Comparison of ENCODE assay signal across 25 mouse cellular contexts in genomic region chrX:136216303-136216702, GRCm38 (mm10). TPM values are rescaled to one million over a fixed set of nuclear protein-coding genes. Genes with fewer than 3 reads are reported as not detected.
A peak's percentile ranks its signal among the peaks of the same experiment; 100 is the strongest.
DNase-seq lines count a peak whose midpoint lies in the region; ATAC-seq and TF ChIP-seq lines count a peak whose summit lies in the region.
"Had no signal": no experiment of that assay in that cellular context is flagged by ENCODE, and none has a peak within 500 bp of the region (broad histone marks: within the 10 kb centered on the region; RNA-seq: fewer than 3 reads in every experiment).

No protein-coding gene starts in this region.

- no peaks in the 10 kb centered on the region for H3K36me3 ChIP-seq in heart, embryonic 13.5 days
- no peaks in the 10 kb centered on the region for H3K36me3 ChIP-seq in lung, embryonic 14.5 days (ENCODE audit: insufficient read depth)
- no peaks in the 10 kb centered on the region for H3K36me3 ChIP-seq in myocyte (ENCODE audit: control insufficient read depth, insufficient read depth)
- H3K36me3 ChIP-seq: embryonic facial prominence, embryonic 12.5 days; intestine, embryonic 15.5 days; kidney, embryonic 15.5 days had no signal

- no peak for DNase-seq in frontal cortex, postnatal 36 days (ENCODE audit: low spot score in 2 of 2)
- DNase-seq in heart, postnatal 25 days (ENCODE audit: low spot score), result no peak
- DNase-seq in lung, embryonic 14.5 days, result peak; percentile 5
- DNase-seq in lung, postnatal 36 days, result no peak
- DNase-seq: adrenal gland, postnatal 14 days; cerebellum, adult 2 months; cerebellum, postnatal 10 days; embryo, embryonic 11 days; gastrocnemius, postnatal 14 days; kidney, adult 18-20 months had no signal

- H3K4me1 ChIP-seq in heart, embryonic 13.5 days, result no peaks in the 10 kb centered on the region
- H3K4me1 ChIP-seq in lung, embryonic 14.5 days (ENCODE audit: insufficient read depth), result no peaks in the 10 kb centered on the region
- H3K4me1 ChIP-seq: embryonic facial prominence, embryonic 12.5 days; forebrain, embryonic 13.5 days; intestine, embryonic 15.5 days; kidney, embryonic 15.5 days had no signal

- H3K27ac ChIP-seq in heart, embryonic 13.5 days (replicated peaks), result peak overlapping the region; percentile 73
- no peak overlapping the region for H3K27ac ChIP-seq in lung, embryonic 14.5 days (ENCODE audit: low read depth)
- H3K27ac ChIP-seq: embryonic facial prominence, embryonic 12.5 days; forebrain, embryonic 13.5 days; hindbrain, embryonic 10.5 days; hindbrain, embryonic 14.5 days; intestine, embryonic 15.5 days; kidney, embryonic 15.5 days had no signal

- no peak for TF ChIP-seq CTCF in lung, embryonic 14.5 days (IDR thresholded peaks at IDR 0.05; ENCODE audit: low read depth)

- H3K27me3 ChIP-seq in heart, embryonic 13.5 days (replicated peaks), result no peaks in the 10 kb centered on the region
- no peaks in the 10 kb centered on the region for H3K27me3 ChIP-seq in lung, embryonic 14.5 days (ENCODE audit: insufficient read depth, low read length)
- no peaks in the 10 kb centered on the region for H3K27me3 ChIP-seq in myocyte (ENCODE audit: control insufficient read depth, insufficient read depth, insufficient read length)
- H3K27me3 ChIP-seq: CH12.LX; embryonic facial prominence, embryonic 12.5 days; forebrain, embryonic 13.5 days; intestine, embryonic 15.5 days had no signal

- WGBS in heart, embryonic 13.5 days, result 32% methylated on average over 1 of the region's 1 CpGs
- 43% methylated on average over 1 of the region's 1 CpGs for WGBS in lung, embryonic 14.5 days

- H3K79me2 ChIP-seq in myocyte (ENCODE audit: control insufficient read depth, insufficient read depth), result no peaks in the 10 kb centered on the region

- no peak overlapping the region for H3K9ac ChIP-seq in heart, embryonic 13.5 days
- no peak overlapping the region for H3K9ac ChIP-seq in lung, embryonic 14.5 days
- H3K9ac ChIP-seq: embryonic facial prominence, embryonic 12.5 days; forebrain, embryonic 13.5 days; hindbrain, embryonic 14.5 days; intestine, embryonic 15.5 days; kidney, embryonic 15.5 days had no signal

- no peak overlapping the region for H3ac ChIP-seq in myocyte (ENCODE audit: control insufficient read depth, insufficient read length)

- no peak for TF ChIP-seq POLR2A in myocyte (IDR thresholded peaks at IDR 0.05; ENCODE audit: insufficient read length, low read depth)

- H3K9me3 ChIP-seq in heart, embryonic 13.5 days, result no peaks in the 10 kb centered on the region
- H3K9me3 ChIP-seq in lung, embryonic 14.5 days (ENCODE audit: low read depth, low read length), result no peaks in the 10 kb centered on the region
- H3K9me3 ChIP-seq: embryonic facial prominence, embryonic 12.5 days; forebrain, embryonic 13.5 days; hindbrain, embryonic 10.5 days; intestine, embryonic 15.5 days; kidney, embryonic 15.5 days had no signal

- H3K4me2 ChIP-seq in heart, embryonic 13.5 days, result no peak overlapping the region
- H3K4me2 ChIP-seq in lung, embryonic 14.5 days, result no peak overlapping the region
- H3K4me2 ChIP-seq in myocyte (ENCODE audit: low read depth), result no peak overlapping the region
- H3K4me2 ChIP-seq: embryonic facial prominence, embryonic 12.5 days; forebrain, embryonic 13.5 days; intestine, embryonic 15.5 days; kidney, embryonic 15.5 days had no signal

- no peak overlapping the region for H3K4me3 ChIP-seq in heart, embryonic 13.5 days
- no peak overlapping the region for H3K4me3 ChIP-seq in lung, embryonic 14.5 days (ENCODE audit: low read depth, low read length)
- no peak overlapping the region for H3K4me3 ChIP-seq in myocyte
- H3K4me3 ChIP-seq: embryonic facial prominence, embryonic 12.5 days; forebrain, embryonic 13.5 days; hindbrain, embryonic 10.5 days; intestine, embryonic 15.5 days; kidney, embryonic 15.5 days had no signal

- intact Hi-C loops in heart, postnatal 25 days (cut with DNase I), result no loop called here

- ATAC-seq in frontal cortex, adult (ENCODE audit: low TSS enrichment), result peak; percentile 34; the same call in 1 of the 2 replicates
- ATAC-seq in heart, embryonic 13.5 days (ENCODE audit: extremely low read depth, insufficient number of reproducible peaks, low FRiP score, low TSS enrichment), result no peak
- ATAC-seq in lung, embryonic 14.5 days (ENCODE audit: insufficient read depth), result no peak
- ATAC-seq: activated CD4-positive, CD25-positive, alpha-beta regulatory T cell, adult 4 months; Patski had no signal

TF ChIP-seq in myocyte, 11 proteins besides CTCF, POLR2A, EP300 and RAD21:
- no peak for TF ChIP-seq REST (IDR thresholded peaks at IDR 0.05; ENCODE audit: insufficient read depth, insufficient read length)
- TF ChIP-seq E2F4 (IDR thresholded peaks at IDR 0.05; ENCODE audit: insufficient read depth), result no peak
- TF ChIP-seq CEBPB (IDR thresholded peaks at IDR 0.05; ENCODE audit: insufficient read depth, poor library complexity, severe bottlenecking), result no peak
- TF ChIP-seq MYOD1 (IDR thresholded peaks at IDR 0.05; ENCODE audit: control insufficient read depth in 1 of 3, insufficient read length in 2 of 3, low read depth in 2 of 3), result peak; percentile 36 to 57 (median 41)
- TF ChIP-seq TCF3 (IDR thresholded peaks at IDR 0.05; ENCODE audit: insufficient read length, low read depth), result no peak
- no peak for TF ChIP-seq POLR2AphosphoS2 (IDR thresholded peaks at IDR 0.05; ENCODE audit: insufficient read length, low read depth)
- TF ChIP-seq MYOG (IDR thresholded peaks at IDR 0.05; ENCODE audit: control insufficient read depth in 1 of 3, insufficient read depth in 1 of 3, insufficient read length in 2 of 3, low read depth in 2 of 3), result peak in 2 of 3 experiments; percentile 42 to 79
- TF ChIP-seq TCF12 (IDR thresholded peaks at IDR 0.05; ENCODE audit: insufficient read depth, poor library complexity, severe bottlenecking), result peak; percentile 33
- no peak for TF ChIP-seq USF1 (IDR thresholded peaks at IDR 0.05; ENCODE audit: low read depth)
- no peak for TF ChIP-seq MAX (IDR thresholded peaks at IDR 0.05; ENCODE audit: low read depth)
- TF ChIP-seq SRF (IDR thresholded peaks at IDR 0.05; ENCODE audit: control insufficient read depth, insufficient read length, low read depth), result no peak
TF ChIP-seq in myocyte: peak in this region for 3.

RNA-seq across cellular contexts. Expression of gene Bex1, which starts 1.0 kb away (rescaled TPM):
- 226 and 272 TPM in 2 replicates for polyA plus RNA-seq in heart, embryonic 13.5 days (2015; fragmentation: Nextera tagmentation; extraction: Ambion mirVana)
- total RNA-seq in heart, postnatal 25 days (2021), result 1 to 10 TPM; 2.0 to 3.6 TPM
- polyA plus RNA-seq in lung, embryonic 14.5 days (2014; fragmentation: Nextera tagmentation; extraction: Ambion mirVana), result 82.9 and 85.9 TPM in 2 replicates
- 12.6 TPM for polyA plus RNA-seq in myocyte (2012; fragmentation: generic; extraction: Trizol)
- total RNA-seq: CH12.LX had no signal
- polyA plus RNA-seq: activated CD4-positive, CD25-positive, alpha-beta regulatory T cell, adult 4 months had no signal

RNA-seq across cellular contexts. Expression of gene Tceal7, which starts 1.7 kb away (rescaled TPM):
- polyA plus RNA-seq in heart, embryonic 13.5 days (2015; fragmentation: Nextera tagmentation; extraction: Ambion mirVana), result 12.3 and 15.1 TPM in 2 replicates
- total RNA-seq in heart, postnatal 25 days (2021), result 1 to 10 TPM in 1 of 2 experiments, under 1 TPM in 1; 0.95 to 1.3 TPM
- polyA plus RNA-seq in lung, embryonic 14.5 days (2014; fragmentation: Nextera tagmentation; extraction: Ambion mirVana), result 0.20 and 0.51 TPM in 2 replicates
- 15.4 TPM for polyA plus RNA-seq in myocyte (2012; fragmentation: generic; extraction: Trizol)
- total RNA-seq: adrenal gland, adult 18-20 months; adrenal gland, postnatal 14 days; CH12.LX; common myeloid progenitor, adult 5-6 weeks; granulocyte monocyte progenitor cell, adult 5-6 weeks had no signal
- polyA plus RNA-seq: activated CD4-positive, CD25-positive, alpha-beta regulatory T cell, adult 4 months; Patski had no signal

RNA-seq across cellular contexts. Expression of gene Tceal5, which starts 12.6 kb away (rescaled TPM):
- polyA plus RNA-seq in heart, embryonic 13.5 days (2015; fragmentation: Nextera tagmentation; extraction: Ambion mirVana), result 15.2 and 16.5 TPM in 2 replicates
- total RNA-seq in heart, postnatal 25 days (2021), result under 1 TPM; 0.50 to 0.94 TPM
- polyA plus RNA-seq in lung, embryonic 14.5 days (2014; fragmentation: Nextera tagmentation; extraction: Ambion mirVana), result 1.1 and 1.6 TPM in 2 replicates
- polyA plus RNA-seq in myocyte (2012; fragmentation: generic; extraction: Trizol), result 17.5 TPM
- total RNA-seq: common myeloid progenitor, adult 5-6 weeks; granulocyte monocyte progenitor cell, adult 5-6 weeks had no signal
- polyA plus RNA-seq: activated CD4-positive, CD25-positive, alpha-beta regulatory T cell, adult 4 months; Patski had no signal

RNA-seq across cellular contexts. Expression of gene Tceal9, which starts 28.6 kb away (rescaled TPM):
- polyA plus RNA-seq in heart, embryonic 13.5 days (2015; fragmentation: Nextera tagmentation; extraction: Ambion mirVana), result 448 and 526 TPM in 2 replicates
- 10 to 100 TPM; 31.2 to 36.5 TPM for total RNA-seq in heart, postnatal 25 days (2021)
- 592 and 639 TPM in 2 replicates for polyA plus RNA-seq in lung, embryonic 14.5 days (2014; fragmentation: Nextera tagmentation; extraction: Ambion mirVana)
- polyA plus RNA-seq in myocyte (2012; fragmentation: generic; extraction: Trizol), result 98.5 TPM

RNA-seq across cellular contexts. Expression of gene Tceal8, which starts 44.2 kb away (rescaled TPM):
- 230 and 260 TPM in 2 replicates for polyA plus RNA-seq in heart, embryonic 13.5 days (2015; fragmentation: Nextera tagmentation; extraction: Ambion mirVana)
- 10 to 100 TPM; 20.6 to 23.8 TPM for total RNA-seq in heart, postnatal 25 days (2021)
- polyA plus RNA-seq in lung, embryonic 14.5 days (2014; fragmentation: Nextera tagmentation; extraction: Ambion mirVana), result 193 and 206 TPM in 2 replicates
- polyA plus RNA-seq in myocyte (2012; fragmentation: generic; extraction: Trizol), result 47.7 TPM
